In genomic region chr9:107634406-107635278, GRCm38 (mm10) we compare ENCODE assay signal across 8 mouse cellular contexts. TPM values are rescaled to one million over a fixed set of nuclear protein-coding genes. Genes with fewer than 3 reads are reported as not detected.
DNase-seq lines count a peak whose midpoint lies in the region; ATAC-seq and TF ChIP-seq lines count a peak whose summit lies in the region.

No protein-coding gene starts in this region.

- ATAC-seq in hindbrain, embryonic 13.5 days (ENCODE audit: low FRiP score), result no peak
- no peak for ATAC-seq in midbrain, embryonic 16.5 days

- H3K27me3 ChIP-seq in hindbrain, embryonic 13.5 days, result no peaks in the 10 kb centered on the region
- no peaks in the 10 kb centered on the region for H3K27me3 ChIP-seq in midbrain, embryonic 16.5 days (ENCODE audit: control insufficient read depth, insufficient read depth, low read depth, low read length)

- no peak for TF ChIP-seq CTCF in lung, adult 2 months (IDR thresholded peaks at IDR 0.05; ENCODE audit: insufficient read depth, low read length)

- no peaks in the 10 kb centered on the region for H3K9me3 ChIP-seq in hindbrain, embryonic 13.5 days
- H3K9me3 ChIP-seq in midbrain, embryonic 16.5 days (replicated peaks; ENCODE audit: control insufficient read depth, low read length, poor library complexity, severe bottlenecking), result no peaks in the 10 kb centered on the region

- TF ChIP-seq POLR2A in lung, adult 2 months (IDR thresholded peaks at IDR 0.05; ENCODE audit: borderline replicate concordance, extremely low read depth, low read depth, low read length), result no peak

- H3K36me3 ChIP-seq in hindbrain, embryonic 13.5 days, result no peaks in the 10 kb centered on the region
- H3K36me3 ChIP-seq in midbrain, embryonic 16.5 days (ENCODE audit: control insufficient read depth, insufficient read depth, low read length), result no peaks in the 10 kb centered on the region

- peak overlapping the region; percentile 94 for H3K9ac ChIP-seq in hindbrain, embryonic 13.5 days
- peak overlapping the region; percentile 86 for H3K9ac ChIP-seq in midbrain, embryonic 16.5 days (ENCODE audit: low read depth, low read length)

- H3K4me1 ChIP-seq in lung, adult 2 months (ENCODE audit: control insufficient read depth, insufficient read depth, low read length), result peaks cover 36% of the 10 kb centered on the region
- peaks cover 77% of the 10 kb centered on the region for H3K4me1 ChIP-seq in hindbrain, embryonic 13.5 days (replicated peaks)
- peaks cover 52% of the 10 kb centered on the region for H3K4me1 ChIP-seq in midbrain, embryonic 16.5 days (ENCODE audit: control insufficient read depth, insufficient read depth, low read length)

- under 1% methylated on average over 35 of the region's 35 CpGs for WGBS in lung, adult 2 months
- 1% methylated on average over 35 of the region's 35 CpGs for WGBS in hindbrain, embryonic 13.5 days
- WGBS in midbrain, embryonic 16.5 days, result under 1% methylated on average over 35 of the region's 35 CpGs

- H3K27ac ChIP-seq in hindbrain, embryonic 13.5 days, result peak overlapping the region; percentile 97
- peak overlapping the region; percentile 95 for H3K27ac ChIP-seq in midbrain, embryonic 16.5 days (ENCODE audit: low read length)

- no peak for DNase-seq in lung, adult 2 months
- no peak for DNase-seq in lung, postnatal 36 days
- DNase-seq in c-Kit-positive CD71-positive TER-119-positive erythroid progenitor cells, embryonic 14.5 days (ENCODE audit: low spot score), result peak; percentile 37
- DNase-seq in spleen, postnatal 4 days (ENCODE audit: low spot score in 2 of 2), result no peak
- DNase-seq in layer of hippocampus, postnatal 10 days (ENCODE audit: low spot score in 2 of 2), result no peak
- no peak for DNase-seq in urinary bladder, adult 2 months (ENCODE audit: low spot score)

- H3K4me2 ChIP-seq in hindbrain, embryonic 13.5 days, result peak overlapping the region; percentile 95
- peak overlapping the region; percentile 96 for H3K4me2 ChIP-seq in midbrain, embryonic 16.5 days (ENCODE audit: low read length)

- peak overlapping the region; percentile 87 for H3K4me3 ChIP-seq in lung, adult 2 months (replicated peaks; ENCODE audit: extremely low read depth, low read depth, low read length)
- peak overlapping the region; percentile 84 for H3K4me3 ChIP-seq in hindbrain, embryonic 13.5 days
- peak overlapping the region; percentile 74 for H3K4me3 ChIP-seq in midbrain, embryonic 16.5 days (ENCODE audit: low read depth, low read length)

RNA-seq across cellular contexts. Expression of gene Gnai2, which starts 0.5 kb away (rescaled TPM):
- polyA plus RNA-seq in lung, adult 2 months (2012; rRNA removed), result 844 and 991 TPM in 2 replicates
- polyA plus RNA-seq in hindbrain, embryonic 13.5 days (2015; fragmentation: Nextera tagmentation; extraction: Ambion mirVana), result 335 and 338 TPM in 2 replicates
- 278 and 281 TPM in 2 replicates for polyA plus RNA-seq in midbrain, embryonic 16.5 days (2015; fragmentation: Nextera tagmentation; extraction: Ambion mirVana)
- 100 to 1,000 TPM; 254 to 263 TPM for total RNA-seq in layer of hippocampus, postnatal 10 days (2021)
- polyA plus RNA-seq in urinary bladder, adult 2 months (2012; rRNA removed), result 449 and 465 TPM in 2 replicates

RNA-seq across cellular contexts. Expression of gene Sema3b, which starts 25.6 kb away (rescaled TPM):
- 81.0 and 95.6 TPM in 2 replicates for polyA plus RNA-seq in lung, adult 2 months (2012; rRNA removed)
- polyA plus RNA-seq in hindbrain, embryonic 13.5 days (2015; fragmentation: Nextera tagmentation; extraction: Ambion mirVana), result 3.4 and 4.2 TPM in 2 replicates
- polyA plus RNA-seq in midbrain, embryonic 16.5 days (2015; fragmentation: Nextera tagmentation; extraction: Ambion mirVana), result 3.7 and 3.9 TPM in 2 replicates
- 1 to 10 TPM; 3.5 to 3.7 TPM for total RNA-seq in layer of hippocampus, postnatal 10 days (2021)
- 57.1 and 71.0 TPM in 2 replicates for polyA plus RNA-seq in urinary bladder, adult 2 months (2012; rRNA removed)

RNA-seq across cellular contexts. Expression of gene Slc38a3, which starts 34.7 kb away (rescaled TPM):
- polyA plus RNA-seq in lung, adult 2 months (2012; rRNA removed), result 1.8 and 16.1 TPM in 2 replicates
- 25.3 and 26.2 TPM in 2 replicates for polyA plus RNA-seq in hindbrain, embryonic 13.5 days (2015; fragmentation: Nextera tagmentation; extraction: Ambion mirVana)
- 31.1 and 34.0 TPM in 2 replicates for polyA plus RNA-seq in midbrain, embryonic 16.5 days (2015; fragmentation: Nextera tagmentation; extraction: Ambion mirVana)
- total RNA-seq in layer of hippocampus, postnatal 10 days (2021), result 100 to 1,000 TPM in 1 of 2 experiments, 10 to 100 TPM in 1; 96.5 to 109 TPM
- 0.44 and 0.45 TPM in 2 replicates for polyA plus RNA-seq in urinary bladder, adult 2 months (2012; rRNA removed)

RNA-seq across cellular contexts. Expression of gene Gnat1, which starts 44.9 kb away (rescaled TPM):
- 0.09 and 0.20 TPM in 2 replicates for polyA plus RNA-seq in lung, adult 2 months (2012; rRNA removed)
- polyA plus RNA-seq in hindbrain, embryonic 13.5 days (2015; fragmentation: Nextera tagmentation; extraction: Ambion mirVana), result 1.8 TPM in 2 replicates
- polyA plus RNA-seq in midbrain, embryonic 16.5 days (2015; fragmentation: Nextera tagmentation; extraction: Ambion mirVana), result 1.6 and 2.2 TPM in 2 replicates
- total RNA-seq in layer of hippocampus, postnatal 10 days (2021), result 1 to 10 TPM in 1 of 2 experiments, under 1 TPM in 1; 0.71 to 1.1 TPM
- 0.06 TPM in 1 of 2 replicates, not detected in the other for polyA plus RNA-seq in urinary bladder, adult 2 months (2012; rRNA removed)

RNA-seq across cellular contexts. Expression of gene Ifrd2, which starts 47.2 kb away (rescaled TPM):
- polyA plus RNA-seq in lung, adult 2 months (2012; rRNA removed), result 41.5 and 41.8 TPM in 2 replicates
- 11.8 and 14.1 TPM in 2 replicates for polyA plus RNA-seq in hindbrain, embryonic 13.5 days (2015; fragmentation: Nextera tagmentation; extraction: Ambion mirVana)
- 14.6 and 15.4 TPM in 2 replicates for polyA plus RNA-seq in midbrain, embryonic 16.5 days (2015; fragmentation: Nextera tagmentation; extraction: Ambion mirVana)
- 10 to 100 TPM; 13.2 to 14.1 TPM for total RNA-seq in layer of hippocampus, postnatal 10 days (2021)
- polyA plus RNA-seq in urinary bladder, adult 2 months (2012; rRNA removed), result 31.3 and 36.0 TPM in 2 replicates

Comparison
In these comparisons a context has a peak if more than half of its experiments do, and no peak if none do; other contexts are left out.
1. RNA of gene Sema3b, which starts 25.6 kb away (polyA plus RNA-seq): 81.0 to 95.6 TPM in lung, adult 2 months and 57.1 to 71.0 TPM in urinary bladder, adult 2 months; 3.4 to 4.2 TPM in hindbrain, embryonic 13.5 days and 3.7 to 3.9 TPM in midbrain, embryonic 16.5 days; every median in the first group is over 10 times any median in the second.
2. Peak in every context shown above with its lines, with median percentiles within 50 percentile points of each other: H3K4me3 ChIP-seq.